Mouse (Mus musculus) ES-E14 (cell line): Measurements from ENCODE around the gene Pvr. TPM values are rescaled to one million over a fixed set of nuclear protein-coding genes. Genes with fewer than 3 reads are reported as not detected.

Source experiments
- DNase-seq: peaks from one replicate; pipeline ENCODE4 v3.0.0-alpha.2; 2013; ENCODE audit warnings: low read depth, low spot score
- H3K27ac ChIP-seq: 2 replicates; pipeline ENCODE4 v1.5.1; 2012; ENCODE audit warnings: low read depth, mild to moderate bottlenecking, low read length, moderate library complexity, mixed read lengths; ENCODE audit not compliant: poor library complexity, insufficient read depth, severe bottlenecking
- H3K36me3 ChIP-seq: 2 replicates; pipeline ENCODE4 v1.6.1; 2012; ENCODE audit warnings: mild to moderate bottlenecking, low read length, moderate library complexity, mixed read lengths; ENCODE audit not compliant: control insufficient read depth, poor library complexity, insufficient read depth, severe bottlenecking
- H3K4me1 ChIP-seq, 2 experiments: fragments of 150-350 bp in 1 of 2; sonication (generic) in 1 of 2; 2 replicates each; pipeline ENCODE4 v1.6.1; 2012; ENCODE audit warnings: low read length in 2 of 2, mild to moderate bottlenecking in 1 of 2, mixed read lengths in 1 of 2; ENCODE audit not compliant: control insufficient read depth in 2 of 2, insufficient read depth in 2 of 2, poor library complexity in 1 of 2
- H3K4me3 ChIP-seq, 2 experiments: fragments of 150-350 bp in 1 of 2; sonication (generic) in 1 of 2; 2 replicates each; pipeline ENCODE4 v1.5.1; 2012; ENCODE audit warnings: low read length in 2 of 2, low read depth in 1 of 2, mild to moderate bottlenecking in 1 of 2, mixed read lengths in 1 of 2; ENCODE audit not compliant: insufficient read depth in 1 of 2, poor library complexity in 1 of 2, severe bottlenecking in 1 of 2
- H3K9ac ChIP-seq: 2 replicates; pipeline ENCODE4 v1.6.1; 2012; ENCODE audit warnings: low read depth, mild to moderate bottlenecking, low read length, mixed read lengths; ENCODE audit not compliant: poor library complexity, insufficient read depth, severe bottlenecking
- H3K9me3 ChIP-seq: fragments of 150-350 bp; sonication (generic); 2 replicates; pipeline ENCODE4 v1.6.1; 2012; ENCODE audit warnings: low read depth, mild to moderate bottlenecking, low read length; ENCODE audit not compliant: control insufficient read depth, insufficient read depth
- CHD2 ChIP-seq: IDR thresholded peaks from 2 replicates; pipeline ENCODE4 v1.6.1; 2014; ENCODE audit warnings: mild to moderate bottlenecking, low read depth, low read length, inconsistent platforms
- HCFC1 ChIP-seq: IDR thresholded peaks from 2 replicates; pipeline ENCODE4 v1.6.1; 2012; ENCODE audit warnings: low read length, inconsistent platforms, borderline replicate concordance; ENCODE audit not compliant: insufficient read depth
- MAFK ChIP-seq: IDR thresholded peaks from 2 replicates; pipeline ENCODE4 v1.6.1; 2014; ENCODE audit warnings: mild to moderate bottlenecking, low read depth, low read length, inconsistent platforms; ENCODE audit not compliant: insufficient read depth
- ZC3H11A ChIP-seq: IDR thresholded peaks from 2 replicates; pipeline ENCODE4 v1.6.1; 2012; ENCODE audit warnings: low read depth, mild to moderate bottlenecking, inconsistent platforms, low read length, borderline replicate concordance
- ZNF384 ChIP-seq: IDR thresholded peaks from 2 replicates; pipeline ENCODE4 v1.6.1; 2012; ENCODE audit warnings: low read depth, low read length, inconsistent platforms
- in situ Hi-C, 2 experiments: fragments of 600-800 bp; cut with MboI; formaldehyde crosslinking; loops; one replicate each; pipeline ENCODE4 v1.15.1; 2025; ENCODE audit warnings: low sequenced_read_pairs in 2 of 2, inconsistent platforms in 1 of 2; ENCODE audit not compliant: unreplicated experiment in 2 of 2
- total RNA-seq: library from RNA; depleted of rRNA; stranded (reverse); fragments of 300-350 nt; gene quantifications from 2 replicates; pipeline ENCODE4 v1.2.3, GENCODE M21; 2012

Pvr gene
- total RNA-seq, 1 experiment, result 38.6 TPM

- Histone ChIP-seq H3K4me1 (peaks cover 7 to 24% of the 10 kb centered on the region in 2 experiments; a peak in 3 of 4 replicates), H3K9ac (no peak overlapping the region), H3K4me3 (no peak overlapping the region), H3K27ac (no peak overlapping the region), H3K36me3 (no peaks in the 10 kb centered on the region), H3K9me3 (no peaks in the 10 kb centered on the region)
- TF ChIP-seq MAFK, result no peak
- no peak for TF ChIP-seq ZNF384
- no peak for TF ChIP-seq HCFC1
- TF ChIP-seq CHD2, result no peak
- no peak for TF ChIP-seq ZC3H11A
- no peak for DNase-seq
- in situ Hi-C loops, result no loop called here
Measured at GRCm38 (mm10) chr7:19926849-19927480, 6.0 kb upstream of the Pvr start.

- TF ChIP-seq HCFC1 (no peak), MAFK (no peak), ZC3H11A (no peak), ZNF384 (no peak), CHD2 (no peak)
- H3K27ac ChIP-seq, result no peak overlapping the region
- H3K4me3 ChIP-seq, result no peak overlapping the region
- H3K36me3 ChIP-seq, result no peaks in the 10 kb centered on the region
- no peaks in the 10 kb centered on the region for H3K9me3 ChIP-seq
- H3K9ac ChIP-seq, result no peak overlapping the region
- DNase-seq, result no peak
- in situ Hi-C loops, result no loop called here
- peaks cover 5 to 17% of the 10 kb centered on the region in 2 experiments; a peak in 3 of 4 replicates for H3K4me1 ChIP-seq
Measured at GRCm38 (mm10) chr7:19925376-19925775, 4.4 kb upstream of the Pvr start.

GRCm38 (mm10) chr7:19923797-19924196, 2.8 kb upstream of the Pvr start:
- in situ Hi-C loops, result no loop called here
- Histone ChIP-seq H3K9me3 (no peaks in the 10 kb centered on the region), H3K27ac (no peak overlapping the region), H3K9ac (no peak overlapping the region), H3K36me3 (no peaks in the 10 kb centered on the region), H3K4me1 (peaks cover 3 to 11% of the 10 kb centered on the region in 2 experiments; a peak in 3 of 4 replicates), H3K4me3 (no peak overlapping the region)
- peak; percentile 42 for DNase-seq
- no peak for TF ChIP-seq ZC3H11A
- TF ChIP-seq ZNF384, result no peak
- no peak for TF ChIP-seq MAFK
- no peak for TF ChIP-seq CHD2
- TF ChIP-seq HCFC1, result no peak

GRCm38 (mm10) chr7:19923354-19923753, 2.4 kb upstream of the Pvr start:
- no peak overlapping the region; the same call in 1 of the 2 replicates for H3K9ac ChIP-seq
- in situ Hi-C loops, result no loop called here
- TF ChIP-seq HCFC1, result no peak
- no peak for TF ChIP-seq CHD2
- TF ChIP-seq ZNF384, result no peak
- no peak for TF ChIP-seq MAFK
- TF ChIP-seq ZC3H11A, result no peak
- no peak for DNase-seq
- H3K4me1 ChIP-seq, result peaks cover 2 to 9% of the 10 kb centered on the region in 2 experiments; a peak in 3 of 4 replicates
- no peaks in the 10 kb centered on the region for H3K9me3 ChIP-seq
- H3K36me3 ChIP-seq, result peaks cover 2% of the 10 kb centered on the region; the same call in 1 of the 2 replicates
- no peak overlapping the region for H3K27ac ChIP-seq
- no peak overlapping the region for H3K4me3 ChIP-seq
